Mouse (Mus musculus) cerebellum, adult 9-11 months (tissue): ENCODE results near the gene Adam19.

Experiments
- DNase-seq: peaks from one replicate; pipeline ENCODE4 v3.0.0; 2022

The Adam19 gene

GRCm38 (mm10) chr11:46054911-46055895 is 589 bp upstream of the Adam19 start:
- no peak for DNase-seq

GRCm38 (mm10) chr11:46056770-46057411 is 1.1 kb downstream of the Adam19 start:
- peak; percentile 43 for DNase-seq

- DNase-seq, result no peak
Measured at GRCm38 (mm10) chr11:46058011-46058410, 2.2 kb downstream of the Adam19 start.

- no peak for DNase-seq
Measured at GRCm38 (mm10) chr11:46058916-46059315, 3.1 kb downstream of the Adam19 start.

GRCm38 (mm10) chr11:46059887-46060650 is 4.3 kb downstream of the Adam19 start:
- no peak for DNase-seq

GRCm38 (mm10) chr11:46060651-46061020 is 4.8 kb downstream of the Adam19 start:
- no peak for DNase-seq

- no peak for DNase-seq
Measured at GRCm38 (mm10) chr11:46061776-46062445, 6.1 kb downstream of the Adam19 start.

- no peak for DNase-seq
Measured at GRCm38 (mm10) chr11:46062569-46062968, 6.8 kb downstream of the Adam19 start.

GRCm38 (mm10) chr11:46062993-46063731 is 7.4 kb downstream of the Adam19 start:
- peak; percentile 36 for DNase-seq

GRCm38 (mm10) chr11:46064767-46065166 is 9.0 kb downstream of the Adam19 start:
- DNase-seq, result peak; percentile 38

- DNase-seq, result peak; percentile 69
Measured at GRCm38 (mm10) chr11:46065201-46066011, 9.6 kb downstream of the Adam19 start.

- no peak for DNase-seq
Measured at GRCm38 (mm10) chr11:46067371-46068060, 11.7 kb downstream of the Adam19 start.

GRCm38 (mm10) chr11:46068756-46069407 is 13.1 kb downstream of the Adam19 start:
- DNase-seq, result no peak

GRCm38 (mm10) chr11:46069408-46070003 is 13.7 kb downstream of the Adam19 start:
- DNase-seq, result no peak

GRCm38 (mm10) chr11:46070161-46070560 is 14.4 kb downstream of the Adam19 start:
- DNase-seq, result no peak

- no peak for DNase-seq
Measured at GRCm38 (mm10) chr11:46070789-46071188, 15.0 kb downstream of the Adam19 start.

- DNase-seq, result no peak
Measured at GRCm38 (mm10) chr11:46072466-46073060, 16.8 kb downstream of the Adam19 start.

GRCm38 (mm10) chr11:46073061-46073849 is 17.5 kb downstream of the Adam19 start:
- no peak for DNase-seq
